Mouse (Mus musculus): ENCODE measurements around the gene Vhl. TPM values are rescaled to one million over a fixed set of nuclear protein-coding genes. Genes with fewer than 3 reads are reported as not detected.

The Vhl gene
- total and polyA plus RNA-seq, 3 experiments, result 12.0 to 12.5 TPM; not detected in 1

GRCm38 (mm10) chr6:113654753-113655397 is 31.1 kb downstream of the Vhl start:
- H3K4me3 ChIP-seq (ENCODE audit: control insufficient read depth in 1 of 2, insufficient read depth in 1 of 2, low read depth in 2 of 2, low read length in 2 of 2), result no peak overlapping the region
- no peak overlapping the region for H3K27ac ChIP-seq (ENCODE audit: control insufficient read depth, low read depth, low read length)
- no peaks in the 10 kb centered on the region for H3K79me2 ChIP-seq (ENCODE audit: control insufficient read depth, insufficient read depth, low read length, poor library complexity)
- no peak for TF ChIP-seq ELF1 (IDR thresholded peaks at IDR 0.05; ENCODE audit: low read depth, low read length)
- TF ChIP-seq ETS1 (IDR thresholded peaks at IDR 0.05; ENCODE audit: low read depth, low read length), result no peak
- no peak for TF ChIP-seq USF2 (IDR thresholded peaks at IDR 0.05; ENCODE audit: borderline replicate concordance in 1 of 2, insufficient read depth in 1 of 2, low read depth in 1 of 2, low read length in 2 of 2)
- TF ChIP-seq E2F4 (IDR thresholded peaks at IDR 0.05; ENCODE audit: borderline replicate concordance, low read depth, low read length), result no peak
- no peak for TF ChIP-seq CTCF (IDR thresholded peaks at IDR 0.05 in 2 of 3, conservative IDR thresholded peaks at IDR 0.05 in 1 of 3; ENCODE audit: control insufficient read depth in 1 of 3, insufficient read depth in 1 of 3, low read depth in 2 of 3, low read length in 3 of 3, poor library complexity in 1 of 3, severe bottlenecking in 1 of 3)
- no peak for TF ChIP-seq SIN3A (IDR thresholded peaks at IDR 0.05; ENCODE audit: low read length)
- no peak for TF ChIP-seq POLR2AphosphoS2 (IDR thresholded peaks at IDR 0.05; ENCODE audit: low read length)
- TF ChIP-seq MEF2A (IDR thresholded peaks at IDR 0.05; ENCODE audit: extremely low read depth, insufficient replicate concordance, low read depth, low read length, poor library complexity, severe bottlenecking), result no peak
- TF ChIP-seq GABPA (IDR thresholded peaks at IDR 0.05; ENCODE audit: low read depth, low read length), result no peak
- no peak for TF ChIP-seq ZKSCAN1 (IDR thresholded peaks at IDR 0.05; ENCODE audit: low read depth, low read length)
- DNase-seq (ENCODE audit: low read depth, low spot score), result no peak
- H3K4me1 ChIP-seq (ENCODE audit: control insufficient read depth in 1 of 2, insufficient read depth in 2 of 2, low read length in 2 of 2), result peaks cover 0 to 13% of the 10 kb centered on the region in 2 experiments; a peak in 2 of 4 replicates
- no peaks in the 10 kb centered on the region for H3K27me3 ChIP-seq (ENCODE audit: control insufficient read depth in 1 of 2, insufficient read depth in 2 of 2, low read length in 2 of 2)
- H3K36me3 ChIP-seq (ENCODE audit: control insufficient read depth in 1 of 2, insufficient read depth in 2 of 2, low read length in 2 of 2), result peaks cover 0 to 4% of the 10 kb centered on the region in 2 experiments; a peak in 2 of 4 replicates
- H3K9ac ChIP-seq (ENCODE audit: control insufficient read depth, low read depth, low read length, poor library complexity, severe bottlenecking), result no peak overlapping the region
- no peaks in the 10 kb centered on the region for H3K9me3 ChIP-seq (replicated peaks; ENCODE audit: insufficient read depth, low read length)

DNA sequence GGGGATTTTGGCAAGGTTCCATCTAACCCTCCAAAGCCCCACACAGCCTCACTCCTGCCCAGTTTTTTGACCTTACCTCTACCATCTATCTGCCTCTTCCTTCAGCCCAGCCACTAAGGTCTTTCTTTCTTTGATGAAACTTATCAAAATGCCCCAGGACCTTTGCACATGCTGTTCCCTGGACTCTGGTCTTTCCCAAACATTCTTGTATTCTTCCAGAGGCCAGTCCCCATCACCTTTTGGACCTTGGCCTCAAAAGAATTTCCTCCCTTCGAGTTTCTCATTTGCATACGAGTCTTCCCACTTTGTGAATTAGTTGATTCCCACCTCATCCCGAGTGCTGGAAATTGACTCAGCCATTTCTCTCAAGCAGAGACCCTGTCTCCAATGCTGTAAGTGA is 31.7 kb downstream of the Vhl start:
- H3K79me2 ChIP-seq (ENCODE audit: control insufficient read depth, insufficient read depth, low read length, poor library complexity), result no peaks in the 10 kb centered on the region
- H3K27me3 ChIP-seq (ENCODE audit: control insufficient read depth in 1 of 2, insufficient read depth in 2 of 2, low read length in 2 of 2), result no peaks in the 10 kb centered on the region
- H3K9ac ChIP-seq (ENCODE audit: control insufficient read depth, low read depth, low read length, poor library complexity, severe bottlenecking), result no peak overlapping the region
- no peak for TF ChIP-seq RCOR1 (IDR thresholded peaks at IDR 0.05; ENCODE audit: low read depth, low read length)
- no peak for TF ChIP-seq ETS1 (IDR thresholded peaks at IDR 0.05; ENCODE audit: low read depth, low read length)
- no peak for TF ChIP-seq UBTF (IDR thresholded peaks at IDR 0.05; ENCODE audit: borderline replicate concordance, insufficient read depth, low read depth, low read length)
- TF ChIP-seq ZKSCAN1 (IDR thresholded peaks at IDR 0.05; ENCODE audit: low read depth, low read length), result no peak
- no peak for TF ChIP-seq TCF12 (IDR thresholded peaks at IDR 0.05; ENCODE audit: low read depth, low read length)
- no peak for TF ChIP-seq POLR2AphosphoS5 (IDR thresholded peaks at IDR 0.05; ENCODE audit: borderline replicate concordance, low read depth, low read length)
- no peak for TF ChIP-seq ELF1 (IDR thresholded peaks at IDR 0.05; ENCODE audit: low read depth, low read length)
- TF ChIP-seq TAL1 (IDR thresholded peaks at IDR 0.05; ENCODE audit: low read length), result no peak
- no peak for TF ChIP-seq E2F4 (IDR thresholded peaks at IDR 0.05; ENCODE audit: borderline replicate concordance, low read depth, low read length)
- TF ChIP-seq MAFK (IDR thresholded peaks at IDR 0.05; ENCODE audit: borderline replicate concordance, low read depth, low read length), result no peak
- no peak for TF ChIP-seq CTCF (IDR thresholded peaks at IDR 0.05 in 2 of 3, conservative IDR thresholded peaks at IDR 0.05 in 1 of 3; ENCODE audit: control insufficient read depth in 1 of 3, insufficient read depth in 1 of 3, low read depth in 2 of 3, low read length in 3 of 3, poor library complexity in 1 of 3, severe bottlenecking in 1 of 3)
- H3K9me3 ChIP-seq (replicated peaks; ENCODE audit: insufficient read depth, low read length), result no peaks in the 10 kb centered on the region
- H3K36me3 ChIP-seq (ENCODE audit: control insufficient read depth in 1 of 2, insufficient read depth in 2 of 2, low read length in 2 of 2), result no peaks in the 10 kb centered on the region
- no peak overlapping the region for H3K4me3 ChIP-seq (ENCODE audit: control insufficient read depth in 1 of 2, insufficient read depth in 1 of 2, low read depth in 2 of 2, low read length in 2 of 2)
- no peak overlapping the region for H3K27ac ChIP-seq (ENCODE audit: control insufficient read depth, low read depth, low read length)
- no peak for DNase-seq (ENCODE audit: low read depth, low spot score)
- H3K4me1 ChIP-seq (ENCODE audit: control insufficient read depth in 1 of 2, insufficient read depth in 2 of 2, low read length in 2 of 2), result peaks cover 0 to 8% of the 10 kb centered on the region in 2 experiments; a peak in 2 of 4 replicates

Measured in MEL (cell line).